Mouse (Mus musculus): Measurements from ENCODE around the gene Man2a2. TPM values are rescaled to one million over a fixed set of nuclear protein-coding genes. Genes with fewer than 3 reads are reported as not detected.
"Not testable (repeated sequence)": the region's sequence is repeated elsewhere in the genome, so short reads cannot be mapped to it uniquely, and the experiment has no call there.

Man2a2 gene
- polyA plus RNA-seq, 1 experiment, result 112 TPM

GRCm38 (mm10) chr7:80330278-80330677 is 40.9 kb downstream of the Man2a2 start:
- TF ChIP-seq CTCF (IDR thresholded peaks at IDR 0.05; ENCODE audit: extremely low read depth, insufficient read depth, low read length), result no peak
- no peak for TF ChIP-seq POLR2A (IDR thresholded peaks at IDR 0.05; ENCODE audit: extremely low read depth, insufficient read depth, low read length)
- no peak overlapping the region for H3K4me3 ChIP-seq (ENCODE audit: insufficient read depth, low read length)
- H3K27ac ChIP-seq (ENCODE audit: insufficient read depth, low read length), result no peak overlapping the region
- no peaks in the 10 kb centered on the region for H3K4me1 ChIP-seq (ENCODE audit: control insufficient read depth, insufficient read depth, low read length)

DNA sequence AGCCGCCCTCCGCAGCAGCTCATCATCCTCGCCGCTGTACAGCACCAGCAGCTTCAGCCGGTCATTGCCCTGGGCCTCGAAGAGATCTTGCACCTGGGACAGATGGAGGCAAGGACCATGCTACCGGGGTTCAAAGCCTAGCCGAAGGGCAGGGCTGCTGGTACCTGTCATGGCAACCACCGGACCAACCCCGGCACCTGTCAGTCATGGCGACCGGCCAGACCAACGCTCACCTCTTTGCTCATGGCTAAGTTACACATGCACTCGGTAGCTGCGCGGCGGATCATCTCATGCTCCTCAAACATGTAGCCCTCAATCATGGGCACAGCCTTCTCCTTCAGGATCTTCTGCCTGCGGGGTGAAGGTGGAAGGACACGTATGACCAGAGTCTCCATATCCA is 45.1 kb downstream of the Man2a2 start:
- TF ChIP-seq POLR2A (IDR thresholded peaks at IDR 0.05; ENCODE audit: extremely low read depth, insufficient read depth, low read length), result no peak
- no peaks in the 10 kb centered on the region for H3K4me1 ChIP-seq (ENCODE audit: control insufficient read depth, insufficient read depth, low read length)
- no peak overlapping the region for H3K27ac ChIP-seq (ENCODE audit: insufficient read depth, low read length)
- no peak overlapping the region for H3K4me3 ChIP-seq (ENCODE audit: insufficient read depth, low read length)

DNA sequence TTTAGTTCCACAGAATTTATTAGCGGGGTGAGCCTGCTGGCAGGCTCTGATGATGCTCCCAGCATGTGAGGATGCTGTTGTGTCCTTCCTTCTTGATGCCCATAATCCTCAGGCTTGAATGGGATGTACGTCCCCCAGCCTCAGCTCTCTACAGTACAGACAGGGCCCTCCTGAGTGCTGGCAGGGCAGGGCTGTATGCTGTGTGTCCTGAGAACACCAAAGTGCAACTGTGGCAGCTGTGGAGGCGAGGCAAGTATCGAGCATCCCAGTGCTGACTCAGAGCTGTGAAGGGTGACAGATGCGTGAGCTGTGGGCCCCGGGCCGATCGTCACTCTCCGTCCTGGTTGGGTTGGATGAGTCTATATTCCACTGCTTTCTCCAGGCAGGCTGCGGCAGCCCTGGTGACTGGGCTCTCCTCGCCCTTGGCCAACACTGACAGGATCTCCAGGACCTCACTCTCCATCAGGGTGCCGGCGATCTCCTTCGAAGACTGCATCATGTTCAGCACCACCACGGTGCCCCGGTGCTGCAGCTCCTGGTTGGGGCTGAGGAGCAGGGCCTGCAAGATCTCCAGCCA is 45.8 kb downstream of the Man2a2 start:
- no peak overlapping the region for H3K4me3 ChIP-seq (ENCODE audit: insufficient read depth, low read length)
- TF ChIP-seq POLR2A (IDR thresholded peaks at IDR 0.05; ENCODE audit: extremely low read depth, insufficient read depth, low read length) (no peak), CTCF (IDR thresholded peaks at IDR 0.05; ENCODE audit: extremely low read depth, insufficient read depth, low read length) (no peak)
- no peaks in the 10 kb centered on the region for H3K4me1 ChIP-seq (ENCODE audit: control insufficient read depth, insufficient read depth, low read length)
- no peak overlapping the region for H3K27ac ChIP-seq (ENCODE audit: insufficient read depth, low read length)

- H3K4me3 ChIP-seq (ENCODE audit: insufficient read depth, low read length); H3K27ac ChIP-seq (ENCODE audit: insufficient read depth, low read length); H3K4me1 ChIP-seq (ENCODE audit: control insufficient read depth, insufficient read depth, low read length): not testable (repeated sequence)
These were observed 46.4 kb downstream of the Man2a2 start for GRCm38 (mm10) chr7:80324816-80325119.

DNA sequence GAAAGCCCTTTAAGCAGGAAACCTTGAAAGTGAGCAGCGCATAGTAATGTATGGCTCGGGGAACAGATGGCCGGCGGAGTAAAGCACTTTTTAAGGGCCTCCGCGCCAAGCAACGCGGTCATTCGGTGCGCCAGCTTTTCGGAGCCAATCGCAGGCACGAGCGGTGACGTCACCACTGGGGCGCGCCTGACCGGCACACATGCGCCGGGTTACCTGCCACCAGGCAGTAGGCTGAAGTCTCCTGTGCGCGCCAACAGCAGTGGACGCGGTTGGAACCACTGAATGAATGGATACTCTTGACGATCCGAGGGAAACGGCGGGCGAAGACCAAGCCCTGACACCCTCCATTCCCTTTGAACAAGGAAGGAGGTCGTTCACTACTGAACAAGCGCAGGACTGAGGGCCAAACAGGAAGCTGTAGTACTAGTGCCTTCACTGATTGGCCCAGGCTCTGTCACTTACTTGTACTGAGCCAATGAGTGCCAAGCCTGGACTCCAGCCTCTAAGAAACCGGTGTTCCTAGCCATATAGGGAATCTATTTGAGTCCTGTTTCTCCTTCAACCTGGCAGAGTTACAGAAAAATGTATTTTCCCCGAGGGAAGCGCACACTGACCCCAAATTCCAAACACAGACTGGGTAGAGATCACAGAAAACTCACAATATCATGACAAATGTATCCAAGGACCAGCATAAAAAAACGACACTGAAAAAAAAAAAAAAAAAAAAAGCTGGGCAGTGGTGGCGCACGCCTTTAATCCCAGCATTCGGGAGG is 46.9 kb downstream of the Man2a2 start, which contains the start of gene Rccd1:
Rccd1 (minus strand) TSS at position 412 of the 773 bp plus-strand sequence.
- Histone ChIP-seq H3K4me1 (ENCODE audit: control insufficient read depth, insufficient read depth, low read length) (no peaks in the 10 kb centered on the region), H3K4me3 (ENCODE audit: insufficient read depth, low read length) (peak within 1 kb of the TSS; percentile 54), H3K27ac (ENCODE audit: insufficient read depth, low read length) (peak within 1 kb of the TSS; percentile 89)
- TF ChIP-seq POLR2A (IDR thresholded peaks at IDR 0.05; ENCODE audit: extremely low read depth, insufficient read depth, low read length) (peak; percentile 90), CTCF (IDR thresholded peaks at IDR 0.05; ENCODE audit: extremely low read depth, insufficient read depth, low read length) (no peak)

DNA sequence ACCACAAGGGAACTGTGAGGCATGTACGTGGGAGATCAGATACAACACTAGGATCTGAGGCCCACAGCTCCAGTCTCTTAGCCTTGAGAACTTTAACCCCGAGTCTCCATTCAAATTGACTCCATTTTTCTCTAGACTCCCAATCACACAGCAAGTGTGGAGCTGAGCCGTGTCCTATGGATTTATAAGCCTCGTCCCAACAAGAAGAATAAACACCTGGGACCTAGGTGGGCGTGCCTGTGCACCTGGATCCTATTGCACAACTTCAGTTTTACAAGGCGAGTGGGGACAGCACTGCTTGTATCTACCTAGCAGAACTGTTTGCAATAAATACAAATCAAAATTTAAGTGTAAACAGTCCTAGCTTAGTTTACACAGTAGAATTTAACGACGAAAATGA is 47.8 kb downstream of the Man2a2 start:
- H3K27ac ChIP-seq (ENCODE audit: insufficient read depth, low read length), result no peak overlapping the region
- TF ChIP-seq CTCF (IDR thresholded peaks at IDR 0.05; ENCODE audit: extremely low read depth, insufficient read depth, low read length), result no peak
- no peak for TF ChIP-seq POLR2A (IDR thresholded peaks at IDR 0.05; ENCODE audit: extremely low read depth, insufficient read depth, low read length)
- peak overlapping the region; percentile 54 for H3K4me3 ChIP-seq (ENCODE audit: insufficient read depth, low read length)
- no peaks in the 10 kb centered on the region for H3K4me1 ChIP-seq (ENCODE audit: control insufficient read depth, insufficient read depth, low read length)

- H3K4me1 ChIP-seq (ENCODE audit: control insufficient read depth, insufficient read depth, low read length), result no peaks in the 10 kb centered on the region
- H3K4me3 ChIP-seq (ENCODE audit: insufficient read depth, low read length), result no peak overlapping the region
- TF ChIP-seq POLR2A (IDR thresholded peaks at IDR 0.05; ENCODE audit: extremely low read depth, insufficient read depth, low read length), result no peak
- TF ChIP-seq CTCF (IDR thresholded peaks at IDR 0.05; ENCODE audit: extremely low read depth, insufficient read depth, low read length), result no peak
- no peak overlapping the region for H3K27ac ChIP-seq (ENCODE audit: insufficient read depth, low read length)
These were observed 51.2 kb downstream of the Man2a2 start for GRCm38 (mm10) chr7:80319846-80320496.

- no peak overlapping the region for H3K4me3 ChIP-seq (ENCODE audit: insufficient read depth, low read length)
- H3K4me1 ChIP-seq (ENCODE audit: control insufficient read depth, insufficient read depth, low read length), result no peaks in the 10 kb centered on the region
- peak overlapping the region; percentile 22; the same call in 1 of the 2 replicates for H3K27ac ChIP-seq (ENCODE audit: insufficient read depth, low read length)
- TF ChIP-seq POLR2A (IDR thresholded peaks at IDR 0.05; ENCODE audit: extremely low read depth, insufficient read depth, low read length) (no peak), CTCF (IDR thresholded peaks at IDR 0.05; ENCODE audit: extremely low read depth, insufficient read depth, low read length) (no peak)
These were observed 52.5 kb downstream of the Man2a2 start for GRCm38 (mm10) chr7:80318670-80319069.

DNA sequence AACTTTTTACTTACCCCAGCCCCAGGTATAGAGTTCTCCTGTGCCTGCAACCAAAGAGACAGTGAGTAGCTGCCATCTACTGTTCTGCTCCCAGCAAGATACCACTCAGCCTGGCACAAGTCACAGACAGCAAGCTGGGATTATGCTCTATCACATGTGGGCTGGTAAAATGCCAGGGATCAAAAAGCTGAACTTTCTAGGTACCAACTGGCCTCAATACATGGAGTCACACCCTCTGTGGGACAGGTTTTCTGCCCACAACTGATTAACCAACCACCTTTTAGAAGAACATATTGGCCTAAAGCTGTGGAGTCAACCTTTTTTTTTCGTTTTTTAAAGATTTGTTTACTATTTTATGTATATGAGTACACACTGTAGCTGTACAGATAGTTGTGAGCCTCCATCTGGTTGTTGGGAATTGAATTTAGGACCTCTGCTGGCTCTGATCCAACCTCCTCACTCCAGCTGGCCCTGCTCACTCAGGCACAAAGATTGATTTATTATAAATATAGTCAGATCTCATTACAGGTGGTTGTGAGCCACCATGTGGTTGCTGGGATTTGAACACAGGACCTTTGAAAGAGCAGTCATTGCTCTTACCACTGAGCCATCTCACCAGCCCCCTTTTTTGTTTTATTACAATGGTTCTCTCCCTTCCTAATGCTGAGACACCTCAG is 53.6 kb downstream of the Man2a2 start:
- TF ChIP-seq POLR2A (IDR thresholded peaks at IDR 0.05; ENCODE audit: extremely low read depth, insufficient read depth, low read length) (no peak), CTCF (IDR thresholded peaks at IDR 0.05; ENCODE audit: extremely low read depth, insufficient read depth, low read length) (no peak)
- Histone ChIP-seq H3K4me3 (ENCODE audit: insufficient read depth, low read length) (no peak overlapping the region), H3K4me1 (ENCODE audit: control insufficient read depth, insufficient read depth, low read length) (no peaks in the 10 kb centered on the region), H3K27ac (ENCODE audit: insufficient read depth, low read length) (no peak overlapping the region)

Measured in cortical plate, adult 2 months (tissue).